Mouse (Mus musculus): ENCODE data around the gene Igf2bp1.

GRCm38 (mm10) chr11:95975694-95976093 lies 30.0 kb downstream of the Igf2bp1 start:
- TF ChIP-seq GATA1 (IDR thresholded peaks at IDR 0.05; ENCODE audit: low read length) (no peak), TAL1 (IDR thresholded peaks at IDR 0.05; ENCODE audit: low read length) (no peak)

Measured in erythroblast, embryonic 14.5 days (primary cell).